Mouse (Mus musculus) thymus, postnatal 25 days (tissue): ENCODE results near the gene Tctex1d4.

Experiments
- DNase-seq: peaks from one replicate; pipeline ENCODE4 v3.0.0; 2022

Gene Tctex1d4

GRCm38 (mm10) chr4:117126675-117127290 is at the start of gene Tctex1d4:
Gene Tctex1d4, plus strand, starts transcription at chr4:117126794.
- no peak for DNase-seq

- no peak for DNase-seq
Observed at GRCm38 (mm10) chr4:117087948-117088640, 38.5 kb upstream of the Tctex1d4 start.

DNA sequence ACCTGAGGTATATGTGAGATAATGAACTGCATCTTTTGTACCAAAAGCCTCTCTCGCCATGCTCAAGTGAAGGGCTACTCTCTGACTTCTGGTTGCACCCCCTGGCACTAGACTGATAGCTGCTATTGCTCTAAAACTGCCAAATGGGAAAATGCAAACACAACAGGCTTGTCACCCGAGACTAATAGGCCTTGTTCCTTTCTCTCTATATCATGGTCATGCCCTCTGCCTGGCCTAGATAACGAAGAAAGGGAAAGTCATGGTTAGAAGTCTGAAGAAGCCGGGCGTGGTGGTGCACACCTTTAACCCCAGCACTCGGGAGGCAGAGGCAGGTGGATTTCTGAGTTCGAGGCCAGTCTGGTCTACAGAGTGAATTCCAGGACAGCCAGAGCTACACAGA is 36.0 kb upstream of the Tctex1d4 start:
- no peak for DNase-seq

DNA sequence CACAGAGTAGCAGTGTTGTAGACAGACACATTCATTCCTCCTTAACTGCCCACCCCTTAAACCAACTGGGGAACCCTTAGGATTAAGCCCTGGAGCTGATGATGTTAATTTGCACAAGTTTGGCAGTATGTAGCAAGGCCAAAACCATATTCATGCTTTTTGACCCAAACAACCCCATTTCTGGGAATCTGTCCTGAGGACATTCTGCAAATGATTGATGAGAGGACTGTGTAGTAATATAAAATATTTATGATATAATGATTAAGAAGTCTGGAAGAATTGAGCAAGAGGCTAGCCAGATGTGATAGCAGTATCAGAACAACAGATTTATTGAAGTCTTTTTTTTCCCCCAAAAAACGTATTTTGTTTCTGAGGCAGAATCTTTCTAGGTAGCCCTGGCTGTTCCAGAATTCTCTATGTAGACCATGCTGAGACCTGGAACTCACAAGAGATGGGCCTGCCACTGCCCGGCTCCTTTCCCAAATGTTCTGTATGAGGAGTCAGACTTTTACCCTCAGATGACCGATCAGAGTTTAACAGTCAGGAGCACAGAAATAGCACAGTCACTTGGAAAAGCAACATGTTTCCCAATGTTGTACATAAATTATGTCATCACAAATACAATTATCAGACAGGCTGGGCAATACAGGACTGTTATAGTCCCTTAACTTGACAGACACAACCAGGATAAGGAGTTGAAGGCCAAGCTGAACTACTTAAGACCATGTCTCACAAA is 31.8 kb upstream of the Tctex1d4 start:
- no peak for DNase-seq

DNA sequence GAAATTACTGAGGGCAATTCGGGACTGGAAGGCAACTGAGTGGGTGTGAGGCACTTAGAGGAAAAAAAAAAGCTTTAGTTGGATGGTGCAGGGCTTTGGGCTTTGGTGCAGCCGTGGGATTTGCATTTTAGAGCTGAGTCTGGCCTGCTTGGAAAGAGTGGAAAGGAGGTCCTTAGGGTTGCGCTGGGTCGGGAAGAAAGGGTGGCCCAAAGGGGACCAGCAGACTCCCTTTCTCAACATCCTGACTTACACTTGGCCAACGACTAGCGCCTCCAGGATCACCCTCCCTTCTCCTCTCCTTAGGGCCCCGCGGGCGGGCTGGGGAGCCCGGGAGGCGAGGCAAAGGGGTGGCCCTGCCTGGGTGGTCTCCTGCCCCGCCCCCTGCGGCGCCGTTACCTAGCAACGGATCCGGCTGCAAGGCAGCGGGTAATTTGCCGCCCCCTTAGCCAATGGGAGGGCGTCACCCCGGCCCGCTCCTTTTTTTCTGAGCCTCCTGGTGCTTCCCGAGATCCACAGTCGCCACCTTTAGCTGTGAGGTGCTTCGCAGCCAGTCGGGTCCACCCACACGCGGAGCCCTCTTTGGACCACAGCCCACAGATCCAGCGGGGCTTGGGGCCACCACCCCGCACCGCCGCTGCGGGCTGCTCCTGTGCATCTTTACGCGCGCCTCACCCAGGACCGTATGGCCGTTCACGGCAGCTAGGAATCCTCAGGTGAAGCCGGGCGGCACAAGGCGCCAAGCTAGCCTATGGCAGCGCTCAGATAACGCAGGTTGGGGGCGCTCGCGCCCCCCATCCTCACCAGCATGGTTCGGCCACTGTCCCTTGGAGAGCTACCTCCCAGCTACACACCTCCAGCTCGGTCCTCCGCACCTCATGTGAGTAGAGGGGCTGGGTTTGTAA is 30.8 kb upstream of the Tctex1d4 start, which contains the start of gene Ptch2:
Gene Ptch2, plus strand, starts transcription at position 525 of the 902 bp plus-strand sequence.
- peak; percentile 72 for DNase-seq

GRCm38 (mm10) chr4:117096666-117097065 is 29.9 kb upstream of the Tctex1d4 start:
- no peak for DNase-seq

DNA sequence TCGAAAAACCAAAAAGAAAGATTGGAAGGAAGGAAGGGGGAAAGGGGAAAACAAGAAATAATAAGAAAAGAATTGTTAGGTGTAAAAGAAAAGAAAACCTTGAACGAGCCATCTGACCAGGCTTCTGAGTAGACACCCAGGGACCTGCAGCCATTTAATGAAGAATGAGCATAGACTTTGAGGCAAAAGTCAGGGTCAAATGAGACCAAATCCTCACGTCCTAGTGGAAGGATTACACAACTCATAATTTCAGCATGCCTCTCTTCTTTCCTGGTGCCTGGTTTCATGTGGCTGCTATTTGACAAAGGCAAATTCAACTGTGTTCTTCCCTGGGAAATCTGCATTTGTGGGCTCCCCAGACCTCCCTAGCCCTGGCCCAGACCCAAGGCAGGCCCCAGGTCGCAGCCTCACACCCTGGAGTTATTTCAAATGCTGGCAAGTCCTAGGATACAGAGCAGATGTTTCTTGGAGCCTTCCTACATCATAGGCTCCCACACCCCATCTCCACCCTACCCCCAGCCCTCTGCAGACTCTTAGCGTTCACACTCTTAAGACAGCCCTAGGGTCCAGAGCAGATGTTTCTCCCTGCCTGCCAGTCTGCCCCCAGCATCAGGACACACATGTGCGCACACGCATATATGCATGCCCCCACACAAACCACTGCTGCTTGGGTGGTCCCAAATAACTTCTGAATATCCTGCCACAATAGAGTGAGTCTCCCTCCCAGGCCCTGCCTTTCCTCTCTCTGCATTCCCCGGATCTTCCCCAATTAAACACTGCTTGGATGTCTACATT is 28.4 kb upstream of the Tctex1d4 start:
- no peak for DNase-seq

DNA sequence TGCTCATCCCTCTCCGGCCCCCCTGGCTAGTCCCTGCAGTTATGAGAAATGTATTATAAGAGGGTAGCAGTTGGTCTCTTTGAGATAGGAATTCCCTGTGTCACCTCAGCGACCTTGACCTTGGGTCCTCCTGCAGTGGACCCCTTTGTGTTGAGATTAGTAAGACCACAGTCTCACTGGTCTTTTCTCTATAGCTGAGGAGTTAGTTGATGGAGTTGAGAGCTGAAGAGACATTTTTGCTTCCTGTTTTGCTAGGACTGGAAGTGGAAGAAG is 27.9 kb upstream of the Tctex1d4 start:
- no peak for DNase-seq

- DNase-seq: peak; percentile 22
Observed at GRCm38 (mm10) chr4:117100036-117100435, 26.6 kb upstream of the Tctex1d4 start.

GRCm38 (mm10) chr4:117101218-117101617 is 25.4 kb upstream of the Tctex1d4 start:
- DNase-seq: peak; percentile 23

- no peak for DNase-seq
Observed at GRCm38 (mm10) chr4:117104672-117105071, 21.9 kb upstream of the Tctex1d4 start.

- no peak for DNase-seq
Observed at GRCm38 (mm10) chr4:117105127-117105526, 21.5 kb upstream of the Tctex1d4 start.

DNA sequence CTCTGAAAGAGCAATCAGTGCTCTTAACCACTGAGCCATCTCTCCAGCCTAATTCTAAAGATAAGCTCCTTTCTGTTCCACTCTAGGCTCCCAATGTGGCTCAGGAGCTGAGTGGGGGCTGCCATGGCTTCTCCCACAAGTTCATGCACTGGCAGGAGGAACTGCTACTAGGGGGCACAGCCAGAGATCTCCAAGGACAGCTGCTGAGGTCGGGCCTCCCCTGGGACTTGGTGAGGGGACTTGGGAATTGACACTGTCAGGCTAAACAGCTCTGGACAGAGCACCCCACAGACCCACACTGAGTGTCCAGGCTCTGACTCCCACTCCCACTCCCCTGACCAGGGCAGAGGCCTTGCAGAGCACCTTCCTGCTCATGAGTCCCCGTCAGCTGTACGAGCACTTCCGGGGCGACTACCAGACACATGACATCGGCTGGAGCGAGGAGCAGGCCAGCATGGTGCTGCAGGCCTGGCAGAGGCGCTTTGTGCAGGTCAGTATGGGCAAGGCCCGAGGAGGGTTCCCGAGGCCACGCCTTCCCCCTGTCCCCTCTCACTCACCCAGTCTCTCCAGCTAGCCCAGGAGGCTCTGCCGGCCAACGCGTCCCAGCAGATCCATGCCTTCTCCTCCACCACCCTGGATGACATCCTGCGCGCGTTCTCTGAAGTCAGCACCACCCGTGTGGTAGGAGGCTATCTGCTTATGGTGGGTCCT is 18.6 kb upstream of the Tctex1d4 start:
- no peak for DNase-seq

DNA sequence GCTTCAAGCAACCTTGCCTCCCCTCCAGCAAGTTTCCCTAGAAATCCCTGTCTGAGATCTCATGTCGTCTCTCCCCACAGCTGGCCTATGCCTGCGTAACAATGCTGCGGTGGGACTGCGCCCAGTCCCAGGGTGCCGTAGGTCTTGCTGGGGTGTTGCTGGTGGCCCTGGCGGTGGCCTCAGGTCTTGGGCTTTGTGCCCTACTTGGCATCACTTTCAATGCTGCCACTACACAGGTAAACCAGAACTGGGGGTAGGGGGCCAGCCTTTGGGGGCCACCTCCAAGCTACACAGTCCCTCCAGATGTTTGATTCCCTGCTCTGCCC is 18.1 kb upstream of the Tctex1d4 start:
- no peak for DNase-seq

DNA sequence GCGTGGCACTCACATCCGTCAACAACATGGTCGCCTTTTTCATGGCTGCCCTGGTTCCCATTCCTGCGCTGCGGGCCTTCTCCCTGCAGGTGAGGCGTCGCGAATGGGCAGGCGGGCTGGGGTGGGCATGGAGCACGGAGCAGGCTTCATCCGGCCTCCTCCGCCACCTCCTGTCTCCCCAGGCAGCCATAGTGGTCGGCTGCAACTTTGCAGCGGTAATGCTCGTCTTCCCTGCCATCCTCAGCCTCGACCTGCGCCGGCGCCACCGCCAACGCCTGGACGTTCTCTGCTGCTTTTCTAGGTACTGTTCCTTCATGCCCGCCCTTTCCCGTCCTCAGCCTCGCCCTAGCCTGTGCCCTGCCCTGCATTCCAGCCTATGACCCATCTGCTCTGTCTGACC is 17.3 kb upstream of the Tctex1d4 start:
- no peak for DNase-seq

- peak; percentile 36 for DNase-seq
Observed at GRCm38 (mm10) chr4:117110249-117110648, 16.3 kb upstream of the Tctex1d4 start.

GRCm38 (mm10) chr4:117110985-117111384 is 15.6 kb upstream of the Tctex1d4 start:
- no peak for DNase-seq

DNA sequence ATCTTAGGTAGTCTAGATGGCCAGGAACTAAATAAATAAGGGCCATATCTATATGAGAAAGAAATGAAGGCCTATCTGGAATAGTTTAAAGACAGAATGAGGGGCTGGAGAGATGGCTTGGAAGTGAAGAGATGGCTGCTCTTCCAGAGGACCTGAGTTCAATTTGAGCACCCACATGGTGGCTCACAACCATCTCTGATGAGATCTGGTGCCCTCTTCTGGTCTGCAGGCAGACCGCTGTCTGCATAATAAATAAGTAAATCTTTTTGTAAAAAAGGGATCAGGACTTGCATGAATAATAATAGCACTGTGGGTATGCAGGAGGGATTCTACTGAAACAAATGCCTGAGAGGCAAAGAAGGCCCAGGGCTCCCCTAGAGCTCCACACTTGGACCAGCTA is 13.4 kb upstream of the Tctex1d4 start:
- DNase-seq: no peak

DNA sequence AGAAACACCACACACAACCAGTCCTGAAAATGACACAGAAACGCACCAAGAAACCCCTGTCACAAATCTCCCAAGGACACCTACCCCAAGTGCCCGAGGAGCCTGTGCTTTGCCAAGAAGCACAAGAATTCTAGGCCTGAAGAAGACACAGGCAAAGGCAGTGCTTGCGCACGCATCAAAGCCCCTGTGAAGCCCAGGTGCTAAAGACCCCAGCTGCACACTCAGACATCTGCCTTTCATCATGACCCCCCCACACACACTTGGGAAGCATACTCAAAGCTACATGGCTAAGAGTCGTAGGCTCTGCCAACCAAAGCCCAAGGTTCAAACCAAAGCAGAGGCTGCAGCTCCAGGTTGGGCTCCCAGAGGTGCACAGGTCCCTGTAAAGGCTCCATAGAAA is 11.0 kb upstream of the Tctex1d4 start:
- peak; percentile 62 for DNase-seq

DNA sequence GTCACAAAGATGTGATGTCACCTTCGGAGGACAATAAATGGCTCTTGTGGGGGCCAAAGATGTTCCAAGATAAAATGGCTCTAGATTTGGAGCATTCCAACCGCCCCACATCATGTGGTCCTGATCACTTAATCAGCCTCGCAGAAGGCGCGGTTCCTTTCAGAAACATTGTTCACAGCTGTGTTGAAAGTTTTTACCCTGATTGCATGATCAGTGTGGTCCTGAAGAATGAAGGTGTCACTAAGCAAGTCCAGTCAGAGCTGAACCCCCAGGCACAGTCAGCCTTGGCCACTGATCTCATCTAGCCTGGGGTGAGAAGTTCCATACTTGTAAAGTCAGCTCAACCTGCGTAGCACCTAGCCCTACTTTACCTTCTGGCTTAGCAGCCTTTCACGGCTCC is 8.7 kb upstream of the Tctex1d4 start:
- DNase-seq: no peak

GRCm38 (mm10) chr4:117119636-117120035 is 7.0 kb upstream of the Tctex1d4 start:
- no peak for DNase-seq

GRCm38 (mm10) chr4:117120052-117120444 is 6.5 kb upstream of the Tctex1d4 start:
- DNase-seq: no peak
